Mouse (Mus musculus): ENCODE measurements at regions not wholly inside any gene's neighbourhood (a gene's known extent, or its start where the extent isn't known, plus 50 kb on each side); places are given as distances from the start of the nearest gene placed in this dataset.

GRCm38 (mm10) chr6:61125431-61125830 lies 54.7 kb upstream of the Ccser1 start:
- no peak for DNase-seq (ENCODE audit: low read depth, low spot score)

DNA sequence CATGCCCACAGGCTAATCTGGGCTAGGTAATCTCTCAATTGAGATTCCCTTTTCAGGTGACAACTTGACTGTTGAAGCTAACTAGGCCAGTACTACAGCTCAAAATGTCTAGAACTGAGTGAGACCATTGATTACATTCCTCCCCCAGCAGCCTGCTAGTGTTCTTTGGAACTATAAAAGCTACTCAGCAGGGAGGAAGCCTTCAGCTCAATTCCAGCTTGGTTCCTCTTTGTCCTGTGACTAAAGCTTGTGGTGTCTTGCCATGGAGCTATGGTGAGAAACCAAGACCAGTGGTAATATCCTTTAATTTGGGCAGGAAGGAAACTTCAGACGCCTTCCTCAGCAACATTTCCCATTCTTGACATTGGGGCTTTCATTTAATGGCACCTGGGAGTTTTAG lies 52.9 kb upstream of the Ccser1 start:
- DNase-seq (ENCODE audit: low read depth, low spot score) = peak; percentile 61

DNA sequence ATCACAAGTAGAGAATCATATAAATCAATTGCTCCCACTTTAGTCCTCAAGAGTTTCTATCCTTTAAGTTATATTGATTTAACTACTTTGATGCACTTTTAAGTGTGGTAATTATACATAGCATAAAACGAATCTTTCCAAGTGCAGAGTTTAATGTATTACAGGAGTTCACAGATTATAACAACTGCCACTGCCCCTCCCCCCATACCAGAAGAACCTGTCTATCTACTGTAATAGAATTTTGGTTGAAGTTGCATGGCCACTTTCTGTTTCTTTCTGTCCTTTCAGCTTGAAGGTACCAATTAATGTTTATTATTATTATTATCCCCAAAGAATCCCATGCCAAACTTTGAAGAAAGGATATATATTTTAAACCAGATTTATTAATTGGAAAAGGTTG lies 51.9 kb upstream of the Ccser1 start:
- no peak for DNase-seq (ENCODE audit: low read depth, low spot score)

Measured in ZHBTc4 (cell line).